16 mouse cellular contexts compared by ENCODE assay signal in genomic region chr3:38547032-38547431, GRCm38 (mm10).
"Had no signal": no experiment of that assay in that cellular context is flagged by ENCODE, and none has a peak within 500 bp of the region (broad histone marks: within the 10 kb centered on the region; RNA-seq: fewer than 3 reads in every experiment).

No protein-coding gene starts in this region.

- DNase-seq: lung, adult 2 months; midbrain, embryonic 14.5 days; right cerebral cortex, adult 18-20 months; right cerebral cortex, postnatal 25 days; thymus, adult 18-20 months; thymus, postnatal 14 days had no signal

- H3K27ac ChIP-seq: hindbrain, embryonic 15.5 days; left cerebral cortex, adult 2 months; limb, embryonic 10.5 days; liver, embryonic 15.5 days; macrophage; neural tube, embryonic 15.5 days had no signal

- H3K27me3 ChIP-seq: hindbrain, embryonic 15.5 days; liver, embryonic 15.5 days; megakaryocyte, embryonic 14.5 days; neural tube, embryonic 15.5 days had no signal

- H3K4me3 ChIP-seq: hindbrain, embryonic 15.5 days; left cerebral cortex, adult 2 months; limb, embryonic 10.5 days; liver, embryonic 15.5 days; megakaryocyte, embryonic 14.5 days; myocyte; neural tube, embryonic 15.5 days had no signal

- H3K36me3 ChIP-seq: hindbrain, embryonic 15.5 days; limb, embryonic 10.5 days; liver, embryonic 15.5 days; neural tube, embryonic 15.5 days had no signal

- H3K4me1 ChIP-seq: hindbrain, embryonic 15.5 days; limb, embryonic 10.5 days; liver, embryonic 15.5 days; megakaryocyte, embryonic 14.5 days; neural tube, embryonic 15.5 days had no signal

- H3K4me2 ChIP-seq: hindbrain, embryonic 15.5 days; liver, embryonic 11.5 days; liver, embryonic 15.5 days; neural tube, embryonic 15.5 days had no signal

- H3K9ac ChIP-seq: hindbrain, embryonic 15.5 days; liver, embryonic 15.5 days; neural tube, embryonic 15.5 days had no signal

- H3K9me3 ChIP-seq: hindbrain, embryonic 15.5 days; limb, embryonic 10.5 days; liver, embryonic 15.5 days; neural tube, embryonic 15.5 days had no signal

- ATAC-seq: intestine, postnatal 0 days had no signal
